Mouse (Mus musculus) natural killer cell, adult 2 months (primary cell): Measurements from ENCODE around the gene Pla2g12b.

ENCODE experiments used
- DNase-seq, 2 experiments: peaks; one replicate each; pipeline ENCODE4 v3.0.0; 2022; ENCODE audit warnings: low spot score in 2 of 2

The Pla2g12b gene

GRCm38 (mm10) chr10:59413711-59414110 is 10.3 kb downstream of the Pla2g12b start:
- no peak for DNase-seq

GRCm38 (mm10) chr10:59416623-59417022 is 13.2 kb downstream of the Pla2g12b start:
- no peak for DNase-seq

- no peak for DNase-seq
Observed at GRCm38 (mm10) chr10:59419516-59419915, 16.1 kb downstream of the Pla2g12b start.

- DNase-seq: no peak
Observed at GRCm38 (mm10) chr10:59424453-59424852, 21.0 kb downstream of the Pla2g12b start.

- no peak for DNase-seq
Observed at GRCm38 (mm10) chr10:59425369-59425768, 21.9 kb downstream of the Pla2g12b start.

- no peak for DNase-seq
Observed at GRCm38 (mm10) chr10:59426371-59426770, 22.9 kb downstream of the Pla2g12b start.

GRCm38 (mm10) chr10:59429448-59430135 is 26.1 kb downstream of the Pla2g12b start:
- no peak for DNase-seq

GRCm38 (mm10) chr10:59430701-59431218 is 27.3 kb downstream of the Pla2g12b start:
- DNase-seq: peak; percentile 2 to 38

GRCm38 (mm10) chr10:59435746-59436145 is 32.3 kb downstream of the Pla2g12b start:
- DNase-seq: no peak

GRCm38 (mm10) chr10:59438651-59439050 is 35.2 kb downstream of the Pla2g12b start:
- DNase-seq: no peak

GRCm38 (mm10) chr10:59439508-59439931 is 36.1 kb downstream of the Pla2g12b start:
- no peak for DNase-seq

- no peak for DNase-seq
Observed at GRCm38 (mm10) chr10:59440177-59440576, 36.7 kb downstream of the Pla2g12b start.

GRCm38 (mm10) chr10:59441735-59442134 is 38.3 kb downstream of the Pla2g12b start, which contains the start of gene Oit3:
Gene Oit3 (minus strand): TSS chr10:59441778.
- DNase-seq: no peak

- DNase-seq: no peak
Observed at GRCm38 (mm10) chr10:59443212-59443611, 39.8 kb downstream of the Pla2g12b start.

- DNase-seq: no peak
Observed at GRCm38 (mm10) chr10:59444106-59444505, 40.6 kb downstream of the Pla2g12b start.

GRCm38 (mm10) chr10:59444635-59445034 is 41.2 kb downstream of the Pla2g12b start:
- no peak for DNase-seq

- no peak for DNase-seq
Observed at GRCm38 (mm10) chr10:59446911-59447437, 43.5 kb downstream of the Pla2g12b start.

- no peak for DNase-seq
Observed at GRCm38 (mm10) chr10:59447546-59447945, 44.1 kb downstream of the Pla2g12b start.

- no peak for DNase-seq
Observed at GRCm38 (mm10) chr10:59451839-59452238, 48.4 kb downstream of the Pla2g12b start.

GRCm38 (mm10) chr10:59454631-59455030 is 51.2 kb downstream of the Pla2g12b start:
- no peak for DNase-seq

- DNase-seq: no peak
Observed at GRCm38 (mm10) chr10:59459767-59460166, 56.3 kb downstream of the Pla2g12b start.

- no peak for DNase-seq
Observed at GRCm38 (mm10) chr10:59462307-59462706, 58.8 kb downstream of the Pla2g12b start.

- DNase-seq: no peak
Observed at GRCm38 (mm10) chr10:59465546-59465945, 62.1 kb downstream of the Pla2g12b start.
